Mouse (Mus musculus): ENCODE data around the gene Lrpap1.

DNA sequence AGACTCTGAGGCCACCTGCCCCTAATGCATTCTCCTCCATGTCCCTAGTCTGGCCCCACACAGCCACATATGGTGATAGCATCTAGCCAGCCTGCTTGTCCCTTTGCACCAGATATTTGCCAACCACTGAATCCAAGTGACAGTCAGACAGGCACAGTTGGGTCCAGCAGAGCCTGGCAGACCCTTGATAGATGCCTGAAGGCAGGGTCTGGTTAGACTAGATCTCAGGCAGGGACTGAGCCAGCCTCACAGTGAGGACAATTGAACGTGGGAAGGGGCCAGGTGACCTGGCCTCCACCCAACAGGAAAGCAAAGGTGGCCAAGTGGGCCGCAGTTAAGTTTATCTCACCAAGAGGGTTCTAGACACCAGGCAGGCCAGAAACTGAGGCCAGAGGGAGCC, 39.1 kb upstream of the Lrpap1 start:
- no peak for TF ChIP-seq CTCF (IDR thresholded peaks at IDR 0.05; ENCODE audit: control insufficient read depth, insufficient read depth, insufficient replicate concordance, low read depth, low read length)
- TF ChIP-seq POLR2A (IDR thresholded peaks at IDR 0.05; ENCODE audit: control insufficient read depth, low read depth, low read length): no peak

Measured in testis, adult 2 months (tissue).